8 mouse cellular contexts compared by ENCODE assay signal in genomic region chr11:25301130-25301529, GRCm38 (mm10).
DNase-seq lines count a peak whose midpoint lies in the region; ATAC-seq and TF ChIP-seq lines count a peak whose summit lies in the region.

No protein-coding gene starts in this region.

- TF ChIP-seq CTCF in layer of hippocampus, adult 2 months (conservative IDR thresholded peaks at IDR 0.05), result peak; percentile 84

- peak; percentile 84 to 87 for DNase-seq in B cell, adult 2 months
- DNase-seq in WW6 (ENCODE audit: low read depth, low spot score), result peak; percentile 45
- DNase-seq in layer of hippocampus, adult 2 months (ENCODE audit: low spot score in 2 of 2), result peak; percentile 49 to 63
- DNase-seq in lung, postnatal 14 days, result peak; percentile 78
- DNase-seq in right cerebral cortex, postnatal 25 days, result peak; percentile 53

- H3K4me3 ChIP-seq in layer of hippocampus, adult 2 months, result no peak overlapping the region

- ATAC-seq in common myeloid progenitor, adult 5-6 weeks (replicated peaks; ENCODE audit: low read depth, poor library complexity, severe bottlenecking), result peak; percentile 98
- peak; percentile 99 for ATAC-seq in granulocyte monocyte progenitor cell, adult 5-6 weeks (replicated peaks; ENCODE audit: poor library complexity, severe bottlenecking)
- ATAC-seq in erythroid progenitor cell, adult 5-6 weeks (replicated peaks; ENCODE audit: low FRiP score, poor library complexity, severe bottlenecking), result no peak

- H3K27ac ChIP-seq in layer of hippocampus, adult 2 months, result no peak overlapping the region
